Mouse (Mus musculus) heart, embryonic 11.5 days (tissue): Measurements from ENCODE around the gene Tedc2. TPM values are rescaled to one million over a fixed set of nuclear protein-coding genes. Genes with fewer than 3 reads are reported as not detected.

Source experiments
- ATAC-seq: fragments of 200-750 bp; cut with Nextera tagmentation; replicated peaks from 2 replicates; pipeline ENCODE4 v1.8.0; 2017; ENCODE audit warnings: moderate library complexity; ENCODE audit not compliant: insufficient number of reproducible peaks, low FRiP score, low TSS enrichment
- H3K27ac ChIP-seq: fragments of 300-500 bp; sonication (generic); 2 replicates; pipeline ENCODE4 v1.5.1; 2014; ENCODE audit warnings: mild to moderate bottlenecking, low read depth, low read length
- H3K27me3 ChIP-seq: fragments of 300-500 bp; sonication (generic); 2 replicates; pipeline ENCODE4 v1.6.1; 2014; ENCODE audit warnings: mild to moderate bottlenecking, low read length, mixed read lengths; ENCODE audit not compliant: control insufficient read depth, insufficient read depth
- H3K36me3 ChIP-seq: fragments of 300-500 bp; sonication (generic); 2 replicates; pipeline ENCODE4 v1.6.1; 2014; ENCODE audit warnings: mild to moderate bottlenecking, low read length, moderate library complexity, mixed read lengths; ENCODE audit not compliant: control insufficient read depth, insufficient read depth
- H3K4me1 ChIP-seq: fragments of 300-500 bp; sonication (generic); 2 replicates; pipeline ENCODE4 v1.6.1; 2014; ENCODE audit warnings: low read length; ENCODE audit not compliant: control insufficient read depth, insufficient read depth
- H3K4me2 ChIP-seq: fragments of 300-500 bp; sonication (generic); 2 replicates; pipeline ENCODE4 v1.6.1; 2014; ENCODE audit warnings: mild to moderate bottlenecking, moderate library complexity
- H3K4me3 ChIP-seq: fragments of 300-500 bp; sonication (generic); 2 replicates; pipeline ENCODE4 v1.5.1; 2014; ENCODE audit warnings: low read depth, low read length
- H3K9ac ChIP-seq: fragments of 300-500 bp; sonication (generic); 2 replicates; pipeline ENCODE4 v1.6.1; 2014; ENCODE audit warnings: mild to moderate bottlenecking, low read depth, low read length, moderate library complexity
- H3K9me3 ChIP-seq: fragments of 300-500 bp; sonication (generic); replicated peaks from 2 replicates; pipeline ENCODE4 v1.6.1; 2016; ENCODE audit warnings: low read length; ENCODE audit not compliant: control insufficient read depth
- WGBS: fragments of 180-500 bp; shearing (Covaris S2); extraction: QIAGEN DNeasy Blood & Tissue Kit; methylation state at CpG from one replicate; pipeline ENCODE4 v1.1.7; 2014; ENCODE audit not compliant: insufficient replicate concordance; 5-methylcytosine and 5-hydroxymethylcytosine counted together
- polyA plus RNA-seq: library from polyadenylated mRNA; unstranded; fragments of >200 nt; fragmentation: Nextera tagmentation; extraction: Ambion mirVana; gene quantifications from 2 replicates; pipeline ENCODE4 v1.2.1, GENCODE M21; 2014

The Tedc2 gene
- polyA plus RNA-seq = 7.0 and 7.6 TPM in 2 replicates

GRCm38 (mm10) chr17:24220435-24221411 is at the start of gene Tedc2:
Gene Tedc2 (minus strand): TSS chr17:24220851.
- WGBS = 2% methylated on average over 41 of the region's 41 CpGs
- ATAC-seq = peak; percentile 83
- H3K4me1 ChIP-seq = peaks cover 12% of the 10 kb centered on the region
- H3K4me3 ChIP-seq = peak within 1 kb of the TSS; percentile 87
- H3K27ac ChIP-seq = peak within 1 kb of the TSS; percentile 62
- no peaks in the 10 kb centered on the region for H3K9me3 ChIP-seq
- peak within 1 kb of the TSS; percentile 95 for H3K4me2 ChIP-seq
- no peaks in the 10 kb centered on the region for H3K27me3 ChIP-seq
- H3K36me3 ChIP-seq = peaks cover 34% of the 10 kb centered on the region
- H3K9ac ChIP-seq = peak within 1 kb of the TSS; percentile 92

- WGBS = 79% methylated on average over 1 of the region's 1 CpGs
- H3K4me2 ChIP-seq = no peak overlapping the region
- no peaks in the 10 kb centered on the region for H3K36me3 ChIP-seq
- no peak for ATAC-seq
- H3K4me1 ChIP-seq = no peaks in the 10 kb centered on the region
- no peak overlapping the region for H3K9ac ChIP-seq
- no peaks in the 10 kb centered on the region for H3K9me3 ChIP-seq
- H3K4me3 ChIP-seq = no peak overlapping the region
- H3K27ac ChIP-seq = no peak overlapping the region
- no peaks in the 10 kb centered on the region for H3K27me3 ChIP-seq
These were observed 46.5 kb upstream of the Tedc2 start for GRCm38 (mm10) chr17:24267133-24267532.

GRCm38 (mm10) chr17:24264766-24265165 is 44.1 kb upstream of the Tedc2 start:
- no peaks in the 10 kb centered on the region for H3K4me1 ChIP-seq
- H3K27ac ChIP-seq = no peak overlapping the region
- no peaks in the 10 kb centered on the region for H3K27me3 ChIP-seq
- no peaks in the 10 kb centered on the region for H3K9me3 ChIP-seq
- no peak for ATAC-seq
- 85% methylated on average over 2 of the region's 2 CpGs for WGBS
- no peak overlapping the region for H3K4me2 ChIP-seq
- H3K36me3 ChIP-seq = no peaks in the 10 kb centered on the region
- no peak overlapping the region for H3K4me3 ChIP-seq
- no peak overlapping the region for H3K9ac ChIP-seq

GRCm38 (mm10) chr17:24260516-24260915 is 39.9 kb upstream of the Tedc2 start:
- Histone ChIP-seq H3K4me3 (no peak overlapping the region), H3K4me2 (no peak overlapping the region), H3K4me1 (no peaks in the 10 kb centered on the region), H3K36me3 (no peaks in the 10 kb centered on the region), H3K9me3 (no peaks in the 10 kb centered on the region), H3K27me3 (no peaks in the 10 kb centered on the region), H3K27ac (no peak overlapping the region), H3K9ac (no peak overlapping the region)
- 65% methylated on average over 4 of the region's 4 CpGs for WGBS
- no peak for ATAC-seq

GRCm38 (mm10) chr17:24259702-24260101 is 39.1 kb upstream of the Tedc2 start:
- Histone ChIP-seq H3K27ac (no peak overlapping the region), H3K4me3 (no peak overlapping the region), H3K4me2 (no peak overlapping the region), H3K4me1 (no peaks in the 10 kb centered on the region), H3K9ac (no peak overlapping the region), H3K27me3 (no peaks in the 10 kb centered on the region), H3K36me3 (no peaks in the 10 kb centered on the region), H3K9me3 (no peaks in the 10 kb centered on the region)
- ATAC-seq = no peak
- 69% methylated on average over 5 of the region's 5 CpGs for WGBS

- no peaks in the 10 kb centered on the region for H3K4me1 ChIP-seq
- H3K9ac ChIP-seq = no peak overlapping the region
- no peak for ATAC-seq
- no peak overlapping the region for H3K4me2 ChIP-seq
- no peaks in the 10 kb centered on the region for H3K36me3 ChIP-seq
- H3K9me3 ChIP-seq = no peaks in the 10 kb centered on the region
- H3K27me3 ChIP-seq = no peaks in the 10 kb centered on the region
- H3K27ac ChIP-seq = no peak overlapping the region
- H3K4me3 ChIP-seq = no peak overlapping the region
- WGBS = 67% methylated on average over 4 of the region's 4 CpGs
These were observed 38.3 kb upstream of the Tedc2 start for GRCm38 (mm10) chr17:24258981-24259380.

GRCm38 (mm10) chr17:24252329-24252728 is 31.7 kb upstream of the Tedc2 start:
- H3K9ac ChIP-seq = no peak overlapping the region; the same call in 1 of the 2 replicates
- no peaks in the 10 kb centered on the region for H3K9me3 ChIP-seq
- H3K4me3 ChIP-seq = no peak overlapping the region
- WGBS = 87% methylated on average over 2 of the region's 2 CpGs
- H3K4me2 ChIP-seq = peak overlapping the region; percentile 84
- peaks cover 14% of the 10 kb centered on the region for H3K36me3 ChIP-seq
- H3K27me3 ChIP-seq = no peaks in the 10 kb centered on the region
- peaks cover 10% of the 10 kb centered on the region for H3K4me1 ChIP-seq
- 0 out of 2 replicates have a peak overlapping the region, but pooled peaks have one; percentile 89 for H3K27ac ChIP-seq
- ATAC-seq = no peak

- Histone ChIP-seq H3K4me3 (peak within 1 kb of the TSS; percentile 85), H3K9me3 (no peaks in the 10 kb centered on the region), H3K9ac (peak within 1 kb of the TSS; percentile 95), H3K27me3 (no peaks in the 10 kb centered on the region), H3K27ac (peak within 1 kb of the TSS; percentile 89), H3K36me3 (peaks cover 15% of the 10 kb centered on the region), H3K4me2 (peak within 1 kb of the TSS; percentile 84), H3K4me1 (peaks cover 10% of the 10 kb centered on the region)
- WGBS = under 1% methylated on average over 48 of the region's 48 CpGs
- peak; percentile 100 for ATAC-seq
These were observed 30.8 kb upstream of the Tedc2 start, which contains the start of gene Ccnf for GRCm38 (mm10) chr17:24251320-24252069. Gene Ccnf (minus strand): TSS chr17:24251484.
